ENCODE assay signal across 8 mouse cellular contexts in the genomic region with DNA sequence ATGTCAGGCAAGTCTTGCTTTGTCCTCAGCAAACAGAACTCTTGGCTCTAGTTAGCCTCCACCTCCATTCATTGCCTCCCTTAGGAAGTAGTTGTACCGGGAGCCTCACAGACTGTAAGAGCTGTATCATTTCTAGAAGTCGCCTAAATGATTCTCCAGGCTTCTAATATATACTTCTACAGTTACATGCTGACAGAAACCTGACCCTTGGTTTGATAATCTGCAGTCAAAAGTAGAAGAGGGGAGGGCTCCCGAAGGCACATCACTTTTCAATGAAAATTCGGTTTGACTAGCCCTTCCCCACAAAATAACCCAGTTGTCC. TPM values are rescaled to one million over a fixed set of nuclear protein-coding genes. Genes with fewer than 3 reads are reported as not detected.
DNase-seq lines count a peak whose midpoint lies in the region; ATAC-seq lines count a peak whose summit lies in the region.

No protein-coding gene starts in this region.

- intact Hi-C loops in heart, postnatal 25 days (cut with DNase I) = loop anchor here (1.0 to 5.0 kb wide), 4 partner anchors 131 to 524 kb away; no protein-coding TSS in a partner anchor

- H3K4me2 ChIP-seq in heart, embryonic 12.5 days = peak overlapping the region; percentile 65
- H3K4me2 ChIP-seq in embryonic facial prominence, embryonic 15.5 days (replicated peaks) = peak overlapping the region; percentile 37
- peak overlapping the region; percentile 87 for H3K4me2 ChIP-seq in liver, embryonic 11.5 days

- peak overlapping the region; percentile 64 for H3K9ac ChIP-seq in heart, embryonic 12.5 days
- H3K9ac ChIP-seq in embryonic facial prominence, embryonic 15.5 days = no peak overlapping the region
- peak overlapping the region; percentile 81 for H3K9ac ChIP-seq in liver, embryonic 11.5 days (ENCODE audit: low read depth, low read length)

- no peaks in the 10 kb centered on the region for H3K9me3 ChIP-seq in heart, embryonic 12.5 days (replicated peaks)
- no peaks in the 10 kb centered on the region for H3K9me3 ChIP-seq in embryonic facial prominence, embryonic 15.5 days (replicated peaks)
- H3K9me3 ChIP-seq in liver, embryonic 11.5 days (ENCODE audit: control insufficient read depth, low read length) = no peaks in the 10 kb centered on the region

- H3K36me3 ChIP-seq in heart, embryonic 12.5 days = peaks cover 34% of the 10 kb centered on the region
- H3K36me3 ChIP-seq in embryonic facial prominence, embryonic 15.5 days = peaks cover 8% of the 10 kb centered on the region; the same call in 1 of the 2 replicates
- peaks cover 24% of the 10 kb centered on the region for H3K36me3 ChIP-seq in liver, embryonic 11.5 days (ENCODE audit: control insufficient read depth, insufficient read depth, low read length)

- H3K27ac ChIP-seq in heart, embryonic 12.5 days (ENCODE audit: poor library complexity, severe bottlenecking) = peak overlapping the region; percentile 88
- peak overlapping the region; percentile 88 for H3K27ac ChIP-seq in embryonic facial prominence, embryonic 15.5 days (replicated peaks)
- peak overlapping the region; percentile 96 for H3K27ac ChIP-seq in liver, embryonic 11.5 days (ENCODE audit: low read depth, low read length)

- H3K27me3 ChIP-seq in heart, embryonic 12.5 days (replicated peaks) = no peaks in the 10 kb centered on the region
- H3K27me3 ChIP-seq in embryonic facial prominence, embryonic 15.5 days = no peaks in the 10 kb centered on the region
- H3K27me3 ChIP-seq in liver, embryonic 11.5 days (replicated peaks; ENCODE audit: control insufficient read depth, insufficient read depth, low read length) = no peaks in the 10 kb centered on the region

- ATAC-seq in heart, embryonic 12.5 days (ENCODE audit: insufficient number of reproducible peaks, low FRiP score) = no peak
- peak; percentile 5 for ATAC-seq in CD4-positive, CD25-positive, alpha-beta regulatory T cell, adult 4 months
- no peak for ATAC-seq in embryonic facial prominence, embryonic 15.5 days (ENCODE audit: insufficient number of reproducible peaks, low FRiP score, low TSS enrichment, low read depth)
- ATAC-seq in liver, embryonic 11.5 days (replicated peaks; ENCODE audit: low FRiP score) = no peak
- ATAC-seq in activated CD4-positive, CD25-positive, alpha-beta regulatory T cell, adult 4 months = no peak
- ATAC-seq in erythroid progenitor cell, adult 5-6 weeks (replicated peaks; ENCODE audit: low FRiP score, poor library complexity, severe bottlenecking) = no peak

- DNase-seq in heart, postnatal 25 days (ENCODE audit: low spot score) = no peak
- no peak for DNase-seq in liver, embryonic 11.5 days (ENCODE audit: low spot score)
- no peak for DNase-seq in kidney, postnatal 25 days

- 31% methylated on average over 4 of the region's 4 CpGs for WGBS in heart, embryonic 12.5 days
- WGBS in embryonic facial prominence, embryonic 15.5 days = 11% methylated on average over 4 of the region's 4 CpGs
- 19% methylated on average over 4 of the region's 4 CpGs for WGBS in liver, embryonic 11.5 days

- H3K4me3 ChIP-seq in heart, embryonic 12.5 days = peak overlapping the region; percentile 29
- H3K4me3 ChIP-seq in embryonic facial prominence, embryonic 15.5 days (replicated peaks) = peak overlapping the region; percentile 24
- H3K4me3 ChIP-seq in liver, embryonic 11.5 days (ENCODE audit: low read depth, low read length) = peak overlapping the region; percentile 61

- peaks cover 86% of the 10 kb centered on the region for H3K4me1 ChIP-seq in heart, embryonic 12.5 days (replicated peaks)
- peaks cover 85% of the 10 kb centered on the region for H3K4me1 ChIP-seq in embryonic facial prominence, embryonic 15.5 days
- peaks cover 67% of the 10 kb centered on the region for H3K4me1 ChIP-seq in liver, embryonic 11.5 days (replicated peaks; ENCODE audit: control insufficient read depth, insufficient read depth, low read length)

RNA-seq across cellular contexts. Expression of gene Klf3, which starts 9.8 kb away (rescaled TPM):
- 66.9 and 69.7 TPM in 2 replicates for polyA plus RNA-seq in heart, embryonic 12.5 days (2016; fragmentation: Nextera tagmentation; extraction: Ambion mirVana)
- 10 to 100 TPM; 43.6 to 55.6 TPM for total RNA-seq in heart, postnatal 25 days (2021)
- polyA plus RNA-seq in CD4-positive, CD25-positive, alpha-beta regulatory T cell, adult 4 months (2017; shearing (Covaris generic)) = 10 to 100 TPM; 81.0 to 99.7 TPM
- 92.0 and 94.2 TPM in 2 replicates for polyA plus RNA-seq in embryonic facial prominence, embryonic 15.5 days (2015; fragmentation: Nextera tagmentation; extraction: Ambion mirVana)
- polyA plus RNA-seq in liver, embryonic 11.5 days (2014; fragmentation: Nextera tagmentation; extraction: Ambion mirVana) = 66.9 and 68.7 TPM in 2 replicates
- 10 to 100 TPM; 64.9 to 76.7 TPM for polyA plus RNA-seq in activated CD4-positive, CD25-positive, alpha-beta regulatory T cell, adult 4 months (2017; shearing (Covaris generic))
- total RNA-seq in erythroid progenitor cell, adult 5-6 weeks (2015; ENCODE audit: low replicate concordance) = 583 and 622 TPM in 2 replicates
- 406 and 427 TPM in 2 replicates for total RNA-seq in erythroid progenitor cell, adult 5-6 weeks (2017; ENCODE audit: low replicate concordance)

Comparison
In these comparisons a context has a peak if more than half of its experiments do, and no peak if none do; other contexts are left out.
1. H3K4me2 ChIP-seq: peak in every context shown above with its lines; median percentile 87 in liver, embryonic 11.5 days; 65 in heart, embryonic 12.5 days; 37 in embryonic facial prominence, embryonic 15.5 days.